Mouse (Mus musculus): ENCODE data around the gene Pou2f1. TPM values are rescaled to one million over a fixed set of nuclear protein-coding genes. Genes with fewer than 3 reads are reported as not detected.

Pou2f1 gene
- polyA plus RNA-seq, 1 experiment, result 11.0 TPM

- no peaks in the 10 kb centered on the region for H3K27me3 ChIP-seq (ENCODE audit: control insufficient read depth, insufficient read depth, low read length)
Measured at GRCm38 (mm10) chr1:165914416-165914801, 88.1 kb downstream of the Pou2f1 start.

DNA sequence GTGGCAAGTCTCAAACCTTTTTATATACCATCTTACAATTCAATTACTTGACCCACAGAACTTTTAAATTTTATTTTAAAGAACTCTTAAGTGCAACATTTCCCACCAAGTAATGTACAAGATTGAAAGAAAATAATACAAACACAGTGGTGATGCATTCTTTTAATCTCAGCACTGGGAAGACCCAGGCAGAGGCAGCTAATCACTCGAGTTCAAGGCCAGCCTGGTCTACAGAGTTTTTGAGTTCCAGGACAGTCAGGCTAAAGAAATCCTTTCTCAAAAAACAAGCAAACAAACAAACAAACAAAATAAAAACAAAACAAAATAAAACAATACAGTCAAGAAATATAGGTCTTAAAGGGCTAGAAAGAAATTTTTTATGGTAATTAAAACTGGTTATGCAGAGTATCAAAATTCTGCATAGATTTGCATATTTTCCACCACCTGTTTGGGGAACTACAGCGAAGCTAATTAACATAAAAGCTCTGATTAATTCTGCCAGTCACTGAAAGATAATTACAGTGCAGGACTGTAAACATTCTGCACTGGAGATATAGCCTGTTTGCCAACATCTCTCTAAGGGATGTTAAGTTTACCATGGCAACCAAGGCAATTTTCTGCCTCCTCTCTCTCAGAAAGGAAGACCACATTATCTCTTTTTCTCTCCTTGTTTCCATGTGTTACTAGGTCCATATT lies 88.6 kb downstream of the Pou2f1 start:
- WGBS, result 48% methylated on average over 2 of the region's 2 CpGs
- no peak overlapping the region for H3K27ac ChIP-seq (ENCODE audit: insufficient read depth, low read length)
- no peak for TF ChIP-seq CTCF (IDR thresholded peaks at IDR 0.05; ENCODE audit: borderline replicate concordance, insufficient read depth, low read depth, low read length)
- TF ChIP-seq POLR2A (IDR thresholded peaks at IDR 0.05; ENCODE audit: borderline replicate concordance, insufficient read depth, low read length), result no peak
- H3K4me1 ChIP-seq (ENCODE audit: control insufficient read depth, insufficient read depth, low read length), result peaks cover 2% of the 10 kb centered on the region; the same call in 1 of the 2 replicates
- no peak overlapping the region for H3K4me3 ChIP-seq (replicated peaks; ENCODE audit: insufficient read depth, low read depth, low read length)
- no peaks in the 10 kb centered on the region for H3K27me3 ChIP-seq (ENCODE audit: control insufficient read depth, insufficient read depth, low read length)
- no peak for DNase-seq

More at GRCm38 (mm10) chr1:165914416-165914801, 88.1 kb downstream of the Pou2f1 start:
- no peak for TF ChIP-seq POLR2A (IDR thresholded peaks at IDR 0.05; ENCODE audit: borderline replicate concordance, insufficient read depth, low read length)
- no peak for TF ChIP-seq CTCF (IDR thresholded peaks at IDR 0.05; ENCODE audit: borderline replicate concordance, insufficient read depth, low read depth, low read length)
- DNase-seq, result no peak
- Histone ChIP-seq H3K4me1 (ENCODE audit: control insufficient read depth, insufficient read depth, low read length) (no peaks in the 10 kb centered on the region), H3K4me3 (replicated peaks; ENCODE audit: insufficient read depth, low read depth, low read length) (no peak overlapping the region), H3K27ac (ENCODE audit: insufficient read depth, low read length) (no peak overlapping the region)
- 63% methylated on average over 2 of the region's 2 CpGs for WGBS

DNA sequence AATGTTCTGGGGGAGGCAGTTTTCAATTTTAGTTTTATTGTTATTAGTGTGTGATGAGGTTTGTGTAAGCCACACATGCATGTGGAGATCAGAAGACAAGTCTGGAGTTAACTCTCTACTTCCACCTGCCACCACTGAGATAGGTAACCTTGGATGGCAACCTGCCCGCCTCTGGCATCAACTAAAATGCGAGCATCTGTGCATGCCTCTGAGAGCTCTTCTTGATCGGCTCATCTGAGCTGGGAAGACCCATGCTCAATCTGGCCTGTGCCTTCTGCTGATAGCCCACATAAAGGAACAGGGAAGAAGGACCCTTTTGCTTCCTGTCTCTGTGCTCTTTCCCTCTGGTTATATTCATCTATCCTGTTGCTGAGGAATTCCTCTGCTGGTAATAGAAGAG lies 93.0 kb downstream of the Pou2f1 start:
- no peak for TF ChIP-seq CTCF (IDR thresholded peaks at IDR 0.05; ENCODE audit: borderline replicate concordance, insufficient read depth, low read depth, low read length)
- no peak for TF ChIP-seq POLR2A (IDR thresholded peaks at IDR 0.05; ENCODE audit: borderline replicate concordance, insufficient read depth, low read length)
- Histone ChIP-seq H3K4me3 (replicated peaks; ENCODE audit: insufficient read depth, low read depth, low read length) (no peak overlapping the region), H3K4me1 (ENCODE audit: control insufficient read depth, insufficient read depth, low read length) (peaks cover 2% of the 10 kb centered on the region; the same call in 1 of the 2 replicates), H3K27ac (ENCODE audit: insufficient read depth, low read length) (no peak overlapping the region), H3K27me3 (ENCODE audit: control insufficient read depth, insufficient read depth, low read length) (no peaks in the 10 kb centered on the region)
- 19% methylated on average over 3 of the region's 3 CpGs for WGBS
- DNase-seq, result peak; percentile 78 to 83

- DNase-seq, result peak in 1 of 2 experiments; percentile 28
- 72% methylated on average over 3 of the region's 3 CpGs for WGBS
- no peak for TF ChIP-seq CTCF (IDR thresholded peaks at IDR 0.05; ENCODE audit: borderline replicate concordance, insufficient read depth, low read depth, low read length)
- no peak for TF ChIP-seq POLR2A (IDR thresholded peaks at IDR 0.05; ENCODE audit: borderline replicate concordance, insufficient read depth, low read length)
- no peak overlapping the region for H3K4me3 ChIP-seq (replicated peaks; ENCODE audit: insufficient read depth, low read depth, low read length)
- peaks cover 2% of the 10 kb centered on the region; the same call in 1 of the 2 replicates for H3K4me1 ChIP-seq (ENCODE audit: control insufficient read depth, insufficient read depth, low read length)
- H3K27me3 ChIP-seq (ENCODE audit: control insufficient read depth, insufficient read depth, low read length), result no peaks in the 10 kb centered on the region
- H3K27ac ChIP-seq (ENCODE audit: insufficient read depth, low read length), result no peak overlapping the region
Measured at GRCm38 (mm10) chr1:165908806-165909205, 93.7 kb downstream of the Pou2f1 start.

DNA sequence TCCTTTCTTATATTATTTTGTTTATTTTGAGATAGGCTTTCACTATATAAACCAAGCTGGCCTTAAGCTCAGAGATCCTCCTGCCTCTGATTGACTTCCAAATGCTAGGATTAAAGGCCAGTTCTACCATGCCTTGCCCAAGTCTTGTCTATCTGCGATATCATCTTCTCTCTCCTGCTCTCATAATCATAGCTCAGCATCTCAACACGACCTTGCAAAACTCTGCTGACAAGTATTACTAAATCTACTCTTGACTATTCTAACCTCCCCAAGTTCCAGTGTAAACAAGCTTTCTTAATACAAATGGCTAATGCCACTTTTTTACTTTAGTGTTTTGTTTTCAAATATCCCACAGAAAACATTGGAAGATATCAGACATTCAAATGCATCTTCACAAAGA lies 94.3 kb downstream of the Pou2f1 start:
- Histone ChIP-seq H3K27ac (ENCODE audit: insufficient read depth, low read length) (no peak overlapping the region), H3K4me3 (replicated peaks; ENCODE audit: insufficient read depth, low read depth, low read length) (no peak overlapping the region), H3K27me3 (ENCODE audit: control insufficient read depth, insufficient read depth, low read length) (no peaks in the 10 kb centered on the region), H3K4me1 (ENCODE audit: control insufficient read depth, insufficient read depth, low read length) (peaks cover 2% of the 10 kb centered on the region; the same call in 1 of the 2 replicates)
- no peak for TF ChIP-seq CTCF (IDR thresholded peaks at IDR 0.05; ENCODE audit: borderline replicate concordance, insufficient read depth, low read depth, low read length)
- no peak for TF ChIP-seq POLR2A (IDR thresholded peaks at IDR 0.05; ENCODE audit: borderline replicate concordance, insufficient read depth, low read length)
- no peak for DNase-seq
- WGBS, result 92% methylated on average over 2 of the region's 2 CpGs

DNA sequence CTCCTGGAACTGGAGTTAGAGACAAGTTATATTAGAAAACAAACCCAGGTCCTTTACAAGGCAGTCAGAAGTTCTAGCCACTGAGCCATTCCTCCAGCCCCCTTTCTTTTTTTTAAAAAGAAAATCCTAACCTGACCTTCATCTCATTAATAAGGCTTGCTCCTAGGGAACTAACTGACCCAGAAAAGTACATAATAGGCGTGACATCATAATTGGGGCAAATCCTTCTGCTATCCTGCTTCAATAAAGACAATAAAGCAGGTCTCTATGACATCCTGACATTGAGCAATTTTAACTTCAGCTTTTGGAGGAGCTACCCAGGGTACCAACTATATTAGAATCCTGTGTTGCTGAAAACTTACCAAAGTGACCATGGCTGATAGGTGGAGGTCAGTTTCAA lies 98.9 kb downstream of the Pou2f1 start:
- 92% methylated on average over 1 of the region's 1 CpGs for WGBS
- Histone ChIP-seq H3K4me3 (replicated peaks; ENCODE audit: insufficient read depth, low read depth, low read length) (no peak overlapping the region), H3K27me3 (ENCODE audit: control insufficient read depth, insufficient read depth, low read length) (no peaks in the 10 kb centered on the region), H3K4me1 (ENCODE audit: control insufficient read depth, insufficient read depth, low read length) (no peaks in the 10 kb centered on the region), H3K27ac (ENCODE audit: insufficient read depth, low read length) (no peak overlapping the region)
- DNase-seq, result no peak
- TF ChIP-seq POLR2A (IDR thresholded peaks at IDR 0.05; ENCODE audit: borderline replicate concordance, insufficient read depth, low read length) (no peak), CTCF (IDR thresholded peaks at IDR 0.05; ENCODE audit: borderline replicate concordance, insufficient read depth, low read depth, low read length) (no peak)

DNA sequence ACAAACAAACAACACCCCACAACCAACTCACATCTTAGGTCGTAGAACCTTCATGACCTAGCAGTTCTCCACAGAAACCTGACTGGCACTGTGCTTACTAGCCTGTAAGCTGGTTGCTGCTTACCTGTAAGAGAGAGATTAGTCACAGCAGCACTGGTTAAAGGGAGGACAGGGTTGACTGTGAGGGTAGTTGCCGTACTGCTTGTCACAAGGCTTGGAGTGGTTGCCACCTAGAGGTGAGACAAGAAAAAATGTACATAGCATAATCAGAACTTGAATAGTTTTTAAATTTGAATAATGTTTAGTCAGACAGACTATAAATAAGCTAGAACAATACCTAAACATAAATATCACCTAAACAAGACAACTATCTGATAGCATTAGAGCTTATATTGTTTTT lies 110.8 kb downstream of the Pou2f1 start:
- no peak for DNase-seq
- Histone ChIP-seq H3K27me3 (ENCODE audit: control insufficient read depth, insufficient read depth, low read length) (no peaks in the 10 kb centered on the region), H3K4me1 (ENCODE audit: control insufficient read depth, insufficient read depth, low read length) (no peaks in the 10 kb centered on the region), H3K27ac (ENCODE audit: insufficient read depth, low read length) (no peak overlapping the region), H3K4me3 (replicated peaks; ENCODE audit: insufficient read depth, low read depth, low read length) (no peak overlapping the region)
- no peak for TF ChIP-seq CTCF (IDR thresholded peaks at IDR 0.05; ENCODE audit: borderline replicate concordance, insufficient read depth, low read depth, low read length)
- TF ChIP-seq POLR2A (IDR thresholded peaks at IDR 0.05; ENCODE audit: borderline replicate concordance, insufficient read depth, low read length), result no peak
- 87% methylated on average over 2 of the region's 2 CpGs for WGBS

Data from cerebellum, adult 2 months (tissue).